Mouse (Mus musculus) heart, adult 2 months (tissue): Measurements from ENCODE around the gene Mapk10. TPM values are rescaled to one million over a fixed set of nuclear protein-coding genes. Genes with fewer than 3 reads are reported as not detected.

Source experiments
- DNase-seq, 2 experiments: peaks; one replicate each; pipeline ENCODE4 v3.0.0; 2021
- H3K27ac ChIP-seq: fragments of 200-600 bp; 2 replicates; pipeline ENCODE4 v1.8.1; 2022
- H3K27me3 ChIP-seq: fragments of 200-500 bp; 2 replicates; pipeline ENCODE4 v1.6.1; 2012; ENCODE audit warnings: mild to moderate bottlenecking, low read length, inconsistent platforms, mixed read lengths; ENCODE audit not compliant: control insufficient read depth, insufficient read depth
- H3K36me3 ChIP-seq: fragments of 200-500 bp; 2 replicates; pipeline ENCODE4 v1.6.1; 2012; ENCODE audit warnings: low read length, inconsistent platforms; ENCODE audit not compliant: control insufficient read depth, insufficient read depth
- H3K4me1 ChIP-seq: fragments of 200-500 bp; 2 replicates; pipeline ENCODE4 v1.6.1; 2011; ENCODE audit warnings: low read length; ENCODE audit not compliant: control insufficient read depth, insufficient read depth
- H3K4me3 ChIP-seq: fragments of 200-600 bp; 2 replicates; pipeline ENCODE4 v1.8.1; 2022
- H3K79me2 ChIP-seq: fragments of 200-500 bp; replicated peaks from 2 replicates; pipeline ENCODE4 v1.6.1; 2012; ENCODE audit warnings: mild to moderate bottlenecking, inconsistent platforms, low read length, moderate library complexity, mixed read lengths; ENCODE audit not compliant: control insufficient read depth, insufficient read depth
- H3K9ac ChIP-seq: fragments of 200-500 bp; 2 replicates; pipeline ENCODE4 v1.6.1; 2012; ENCODE audit warnings: low read depth, mild to moderate bottlenecking, control low read depth, inconsistent platforms, low read length, mixed read lengths
- CTCF ChIP-seq: fragments of 200-600 bp; IDR thresholded peaks from 2 replicates; pipeline ENCODE4 v1.8.1; 2022; ENCODE audit warnings: antibody characterized with exemption, mild to moderate bottlenecking, moderate library complexity
- EP300 ChIP-seq: fragments of 200-500 bp; IDR thresholded peaks from 2 replicates; pipeline ENCODE4 v1.6.1; 2011; ENCODE audit warnings: low read depth, low read length, control low read depth; ENCODE audit not compliant: insufficient read depth
- POLR2A ChIP-seq: fragments of 200-500 bp; IDR thresholded peaks from 2 replicates; pipeline ENCODE4 v1.6.1; 2011; ENCODE audit warnings: mild to moderate bottlenecking, low read depth, low read length, control low read depth; ENCODE audit not compliant: insufficient read depth
- WGBS: fragments of 180-500 bp; shearing (Covaris S2); methylation state at CpG from one replicate; pipeline ENCODE4 v1.1.7; 2018; 5-methylcytosine and 5-hydroxymethylcytosine counted together
- intact Hi-C: fragments of 180-260 bp; cut with DNase I; formaldehyde crosslinking; loops from one replicate; pipeline ENCODE4 v1.15.1; 2025
- polyA plus RNA-seq: library from polyadenylated mRNA; depleted of rRNA; stranded (reverse); fragments of >200 nt; gene quantifications from 2 replicates; pipeline ENCODE4 v1.2.3, GENCODE M21; 2012
- total RNA-seq, 2 experiments: library from RNA; stranded (reverse); gene quantifications; 2 replicates each; pipeline ENCODE4 v1.2.3; 2021

Mapk10 gene
- total and polyA plus RNA-seq, 3 experiments = 5.8 to 32.0 (median 25.7) TPM

DNA sequence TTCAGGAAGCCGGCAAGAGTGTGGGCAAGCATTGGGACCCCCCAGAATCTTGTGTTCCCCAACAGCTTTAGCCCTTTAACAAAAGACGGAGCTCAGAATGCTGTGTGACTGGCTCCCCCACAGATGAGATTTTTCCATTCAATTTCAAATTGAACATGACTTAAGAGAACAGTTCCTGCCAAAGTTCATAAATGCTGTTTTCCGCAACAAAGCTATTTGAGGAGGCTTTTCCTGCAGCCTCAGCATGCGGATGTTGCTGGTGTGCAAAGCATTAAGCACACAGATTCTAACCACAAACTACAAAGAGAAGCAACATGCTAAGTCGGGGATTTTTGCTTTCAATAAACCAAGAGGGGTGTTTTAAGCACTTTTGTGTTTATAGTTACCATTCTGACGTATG lies 281.0 kb downstream of the Mapk10 start:
- H3K4me1 ChIP-seq = no peaks in the 10 kb centered on the region
- WGBS = 56% methylated on average over 6 of the region's 6 CpGs
- no peaks in the 10 kb centered on the region for H3K36me3 ChIP-seq
- H3K27me3 ChIP-seq = no peaks in the 10 kb centered on the region
- intact Hi-C loops = no loop called here
- no peak overlapping the region for H3K9ac ChIP-seq
- no peak for TF ChIP-seq CTCF
- TF ChIP-seq EP300 = no peak
- no peak for TF ChIP-seq POLR2A
- DNase-seq = no peak
- no peak overlapping the region for H3K4me3 ChIP-seq
- H3K27ac ChIP-seq = no peak overlapping the region
- no peaks in the 10 kb centered on the region for H3K79me2 ChIP-seq

DNA sequence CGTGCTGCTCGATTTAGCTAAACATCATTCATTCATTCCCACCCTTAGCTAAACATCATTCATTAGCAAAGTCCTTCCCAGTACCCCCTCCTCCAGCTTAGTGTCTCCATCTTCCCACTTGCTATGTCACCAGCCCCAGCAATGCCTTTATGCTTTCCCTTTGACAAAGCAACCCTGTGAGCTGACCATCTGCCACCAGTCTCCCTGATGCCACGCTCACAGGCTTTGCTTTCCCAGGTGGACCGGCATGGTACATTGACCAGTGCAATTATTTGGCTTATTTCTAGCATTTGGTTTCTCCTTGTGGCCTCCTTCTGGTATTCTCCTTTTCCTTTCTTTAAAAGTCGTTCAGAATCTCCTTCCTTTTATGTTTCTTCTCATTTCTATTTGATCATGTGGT lies 284.3 kb downstream of the Mapk10 start:
- no peak for TF ChIP-seq POLR2A
- no peak for TF ChIP-seq CTCF
- no peaks in the 10 kb centered on the region for H3K4me1 ChIP-seq
- no peak overlapping the region for H3K9ac ChIP-seq
- 80% methylated on average over 5 of the region's 5 CpGs for WGBS
- no peaks in the 10 kb centered on the region for H3K36me3 ChIP-seq
- intact Hi-C loops = no loop called here
- no peak for DNase-seq
- no peaks in the 10 kb centered on the region for H3K79me2 ChIP-seq
- H3K27me3 ChIP-seq = no peaks in the 10 kb centered on the region
- H3K27ac ChIP-seq = no peak overlapping the region
- no peak overlapping the region for H3K4me3 ChIP-seq

DNA sequence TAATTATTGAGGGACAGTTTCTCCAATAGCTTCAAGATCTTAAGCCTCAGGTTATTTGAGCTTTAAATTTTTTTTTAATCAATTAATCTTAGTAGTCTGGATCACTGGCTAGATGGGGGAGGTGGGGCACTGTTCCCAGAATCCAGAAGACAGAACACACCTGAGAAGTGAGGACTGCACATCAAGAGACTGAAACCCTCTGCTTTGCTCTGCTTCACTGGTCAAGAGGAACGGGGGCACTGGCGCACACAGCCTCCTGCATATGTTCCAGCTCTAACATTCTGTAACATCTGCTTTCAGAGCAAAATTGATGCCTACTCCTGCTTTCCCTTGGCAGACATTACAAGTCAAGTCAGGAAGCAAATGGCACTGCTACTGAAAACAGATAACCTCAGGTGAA lies 290.9 kb downstream of the Mapk10 start:
- TF ChIP-seq POLR2A = no peak
- TF ChIP-seq EP300 = no peak
- TF ChIP-seq CTCF = no peak
- no peaks in the 10 kb centered on the region for H3K79me2 ChIP-seq
- WGBS = 82% methylated on average over 2 of the region's 2 CpGs
- no peaks in the 10 kb centered on the region for H3K36me3 ChIP-seq
- H3K27me3 ChIP-seq = no peaks in the 10 kb centered on the region
- H3K4me1 ChIP-seq = no peaks in the 10 kb centered on the region
- no peak overlapping the region for H3K4me3 ChIP-seq
- no peak overlapping the region for H3K9ac ChIP-seq
- no peak for DNase-seq
- no peak overlapping the region for H3K27ac ChIP-seq
- intact Hi-C loops = no loop called here

DNA sequence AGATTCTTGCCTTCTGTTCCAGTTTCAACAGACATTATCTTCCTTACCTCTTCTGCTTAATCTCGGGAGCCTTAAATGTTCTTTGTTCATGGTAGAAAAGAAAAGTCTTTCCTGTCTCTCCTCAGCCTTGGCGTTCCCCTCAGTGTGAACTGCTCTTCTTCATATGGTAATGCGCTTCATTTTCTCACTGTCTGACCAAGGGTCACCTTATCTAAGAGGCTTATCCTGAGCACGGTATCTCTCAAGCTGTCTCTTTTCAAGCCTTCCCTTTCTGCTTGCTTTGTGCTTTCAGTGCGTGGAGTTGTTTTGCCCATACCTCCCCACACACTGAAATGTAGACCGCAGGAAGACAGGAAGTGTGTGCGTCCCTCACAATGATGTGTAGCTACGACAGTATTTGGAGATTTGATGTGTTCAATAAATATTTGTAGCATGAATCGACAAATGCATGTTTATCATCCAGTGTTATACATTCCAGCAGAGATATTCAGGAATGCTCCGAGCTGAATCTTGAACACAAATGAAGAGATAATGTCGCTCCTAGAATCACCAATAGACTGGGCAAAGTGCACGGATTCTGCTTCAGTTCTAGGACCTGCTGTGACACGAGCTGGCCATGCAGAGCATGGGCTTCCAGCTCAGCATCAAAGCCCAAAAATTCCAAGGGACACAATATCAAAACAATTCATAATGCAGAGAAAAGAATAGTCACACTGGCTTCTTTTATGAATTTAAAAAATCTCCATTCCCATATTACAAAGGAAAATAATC lies 305.5 kb downstream of the Mapk10 start:
- H3K36me3 ChIP-seq = no peaks in the 10 kb centered on the region
- no peak overlapping the region for H3K27ac ChIP-seq
- WGBS = 32% methylated on average over 13 of the region's 13 CpGs
- H3K4me3 ChIP-seq = no peak overlapping the region
- intact Hi-C loops = no loop called here
- TF ChIP-seq EP300 (no peak), CTCF (no peak), POLR2A (no peak)
- H3K9ac ChIP-seq = no peak overlapping the region
- DNase-seq = no peak
- no peaks in the 10 kb centered on the region for H3K27me3 ChIP-seq
- no peaks in the 10 kb centered on the region for H3K79me2 ChIP-seq
- H3K4me1 ChIP-seq = no peaks in the 10 kb centered on the region

DNA sequence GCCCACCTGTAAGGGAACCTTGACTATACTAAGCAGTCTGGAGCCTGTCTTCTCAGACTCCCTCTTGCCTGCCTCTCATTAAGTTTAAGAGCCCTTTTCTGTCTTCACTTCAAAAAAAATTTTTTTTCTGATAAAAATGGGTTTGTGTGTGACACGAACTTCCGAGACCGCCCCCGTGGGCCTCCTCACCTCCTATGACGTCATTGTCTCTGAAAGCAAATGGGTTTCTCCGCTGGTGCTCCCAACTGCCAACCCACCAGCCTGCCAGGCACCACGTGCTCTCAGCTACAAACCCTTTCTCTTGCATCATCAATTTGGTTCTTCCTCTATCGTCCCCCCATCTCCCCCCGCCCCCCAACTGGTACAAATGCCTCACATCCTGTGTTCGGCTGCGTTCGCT lies 307.1 kb downstream of the Mapk10 start:
- H3K36me3 ChIP-seq = no peaks in the 10 kb centered on the region
- H3K79me2 ChIP-seq = no peaks in the 10 kb centered on the region
- no peak overlapping the region for H3K27ac ChIP-seq
- no peaks in the 10 kb centered on the region for H3K27me3 ChIP-seq
- intact Hi-C loops = no loop called here
- WGBS = 69% methylated on average over 12 of the region's 12 CpGs
- no peak for DNase-seq
- no peak overlapping the region for H3K9ac ChIP-seq
- H3K4me3 ChIP-seq = no peak overlapping the region
- no peak for TF ChIP-seq EP300
- no peak for TF ChIP-seq CTCF
- no peak for TF ChIP-seq POLR2A
- H3K4me1 ChIP-seq = no peaks in the 10 kb centered on the region

DNA sequence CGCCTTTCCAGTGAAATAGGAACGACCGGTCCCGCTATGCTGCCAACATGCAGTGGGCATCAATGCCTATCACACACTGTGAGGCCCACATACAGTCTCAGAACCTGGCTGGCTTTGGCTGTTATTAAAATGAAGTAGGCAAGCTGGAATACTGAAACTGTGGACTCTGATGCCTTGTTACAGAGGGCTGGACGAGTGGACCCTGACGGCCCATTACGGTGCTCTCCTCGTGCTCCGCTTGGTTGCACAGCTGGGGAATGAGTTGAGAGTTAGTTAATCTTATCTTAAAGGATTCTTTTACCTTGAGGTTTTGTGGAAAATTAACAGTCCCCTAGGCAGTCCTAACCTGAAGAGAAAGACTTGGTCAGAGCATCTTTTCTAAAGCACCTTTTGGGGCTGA lies 307.6 kb downstream of the Mapk10 start:
- H3K79me2 ChIP-seq = no peaks in the 10 kb centered on the region
- intact Hi-C loops = no loop called here
- H3K4me1 ChIP-seq = no peaks in the 10 kb centered on the region
- no peaks in the 10 kb centered on the region for H3K36me3 ChIP-seq
- TF ChIP-seq POLR2A = no peak
- no peak for TF ChIP-seq EP300
- TF ChIP-seq CTCF = no peak
- DNase-seq = no peak
- H3K9ac ChIP-seq = no peak overlapping the region
- no peak overlapping the region for H3K4me3 ChIP-seq
- 82% methylated on average over 9 of the region's 9 CpGs for WGBS
- no peak overlapping the region for H3K27ac ChIP-seq
- no peaks in the 10 kb centered on the region for H3K27me3 ChIP-seq
